Mouse (Mus musculus): ENCODE results near the gene Trim28.

The Trim28 gene

DNA sequence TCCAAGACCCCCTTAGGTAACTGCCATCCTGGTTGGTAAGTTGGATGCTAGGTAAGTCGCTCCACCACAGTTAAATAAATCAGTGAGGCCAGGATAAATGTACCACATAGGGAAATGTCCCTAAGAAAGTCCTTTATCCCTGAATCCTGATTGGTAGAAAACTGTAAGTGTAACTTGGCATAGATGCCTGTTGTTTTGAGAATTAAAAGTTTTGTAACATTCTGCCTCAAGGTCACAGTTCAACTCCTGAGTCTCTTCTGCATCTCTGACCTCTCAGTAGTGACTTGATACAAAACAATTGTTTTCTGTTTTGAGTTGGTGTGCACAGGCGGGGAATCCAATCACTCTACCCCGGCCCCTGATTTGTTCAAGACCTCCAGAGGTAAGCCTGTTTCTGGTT lies at the start of gene Trim28:
Trim28 (plus strand) TSS at position 264 of the 400 bp plus-strand sequence.
- DNase-seq: no peak

DNA sequence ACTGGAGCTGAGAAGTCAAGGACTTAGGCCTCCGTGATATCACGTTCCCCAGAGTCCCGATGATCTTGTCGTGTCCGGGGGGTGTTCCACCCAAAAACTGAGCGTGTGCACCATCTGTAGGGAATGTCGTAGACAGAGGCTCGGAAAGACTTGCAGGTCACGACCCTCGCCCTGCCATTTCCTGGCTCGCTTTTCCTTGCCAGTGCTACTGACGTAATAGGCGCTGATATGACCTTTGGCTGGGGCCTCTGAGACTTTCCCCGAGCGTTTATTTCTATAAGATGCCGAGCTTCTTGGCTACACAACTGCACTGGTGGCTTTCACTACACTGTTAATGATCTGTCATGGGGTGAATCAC lies 49.1 kb upstream of the Trim28 start:
- no peak for DNase-seq

DNA sequence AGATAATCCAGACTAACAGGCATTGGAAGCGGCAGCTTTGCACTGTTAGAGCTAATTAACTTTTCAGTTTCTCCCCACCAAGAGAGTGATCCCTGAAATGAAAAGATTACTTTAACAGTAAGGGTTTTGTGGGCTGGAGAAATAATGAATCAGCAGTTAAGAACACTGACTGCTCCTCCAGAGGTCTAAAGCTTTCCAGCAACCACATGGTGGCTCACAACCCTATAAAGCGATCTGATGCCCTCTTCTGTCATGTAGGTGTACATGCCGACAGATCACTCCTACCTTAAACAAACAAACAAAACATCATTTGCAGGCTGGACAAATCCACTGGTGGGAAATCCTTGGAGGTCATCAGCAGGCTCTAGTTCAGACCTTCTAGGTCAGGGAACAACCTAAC lies 44.0 kb upstream of the Trim28 start:
- no peak for DNase-seq

DNA sequence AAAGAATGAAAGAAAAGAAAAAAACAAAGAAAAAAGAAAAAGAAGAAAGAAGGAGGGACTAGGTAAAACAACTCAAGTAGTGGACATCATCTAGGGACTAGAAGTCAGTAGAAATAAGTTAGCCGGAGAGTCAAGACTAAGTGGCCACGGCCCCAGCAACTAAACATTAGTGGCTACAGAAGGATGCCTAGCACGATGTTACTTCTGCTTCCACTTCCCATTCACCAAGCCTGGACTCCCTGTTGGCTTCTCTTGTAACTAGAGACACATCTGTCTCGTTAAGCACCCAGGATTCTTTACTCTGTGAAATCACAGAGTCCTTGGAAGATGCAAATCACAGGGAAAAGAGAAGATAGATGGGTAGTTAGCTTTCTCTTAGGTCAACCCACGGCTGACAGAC lies 41.4 kb upstream of the Trim28 start:
- no peak for DNase-seq

DNA sequence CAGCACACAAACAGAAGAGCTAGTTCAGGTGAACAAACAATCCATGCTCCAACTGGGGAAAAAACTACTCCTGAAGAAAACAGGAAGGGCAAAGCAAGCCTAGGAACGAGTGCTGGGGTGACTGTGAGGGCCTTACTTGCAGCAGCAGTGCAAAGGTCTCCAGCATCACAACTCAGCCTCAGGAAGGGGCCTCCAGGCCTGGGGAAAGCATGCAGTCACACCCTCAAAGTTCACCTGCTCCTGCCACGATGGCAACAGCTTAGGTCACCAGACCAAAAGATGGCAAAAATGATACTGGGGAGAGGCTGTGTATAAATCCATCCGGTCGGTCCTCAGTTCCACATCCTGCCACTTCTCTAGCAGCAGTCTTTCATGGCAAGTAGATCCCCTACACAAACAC lies 40.0 kb upstream of the Trim28 start:
- DNase-seq: no peak

DNA sequence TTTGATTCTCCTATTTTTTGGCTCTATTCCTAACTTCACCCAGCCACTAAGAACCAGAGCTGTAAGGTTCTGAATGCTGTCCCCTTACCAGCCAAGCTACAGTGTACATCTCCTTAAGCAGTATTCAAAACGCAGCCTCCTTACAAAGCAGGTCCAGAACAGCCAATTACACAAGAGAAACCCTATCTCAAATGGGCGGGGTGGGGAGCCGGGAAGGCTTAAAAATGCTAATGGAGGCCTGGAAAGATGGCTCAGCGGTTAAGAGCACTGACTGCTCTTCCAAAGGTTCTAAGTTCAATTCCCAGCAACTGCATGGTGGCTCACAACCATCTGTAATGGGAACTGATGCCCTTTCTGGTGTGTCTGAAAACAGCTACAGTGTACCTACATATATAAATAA lies 39.2 kb upstream of the Trim28 start:
- no peak for DNase-seq

DNA sequence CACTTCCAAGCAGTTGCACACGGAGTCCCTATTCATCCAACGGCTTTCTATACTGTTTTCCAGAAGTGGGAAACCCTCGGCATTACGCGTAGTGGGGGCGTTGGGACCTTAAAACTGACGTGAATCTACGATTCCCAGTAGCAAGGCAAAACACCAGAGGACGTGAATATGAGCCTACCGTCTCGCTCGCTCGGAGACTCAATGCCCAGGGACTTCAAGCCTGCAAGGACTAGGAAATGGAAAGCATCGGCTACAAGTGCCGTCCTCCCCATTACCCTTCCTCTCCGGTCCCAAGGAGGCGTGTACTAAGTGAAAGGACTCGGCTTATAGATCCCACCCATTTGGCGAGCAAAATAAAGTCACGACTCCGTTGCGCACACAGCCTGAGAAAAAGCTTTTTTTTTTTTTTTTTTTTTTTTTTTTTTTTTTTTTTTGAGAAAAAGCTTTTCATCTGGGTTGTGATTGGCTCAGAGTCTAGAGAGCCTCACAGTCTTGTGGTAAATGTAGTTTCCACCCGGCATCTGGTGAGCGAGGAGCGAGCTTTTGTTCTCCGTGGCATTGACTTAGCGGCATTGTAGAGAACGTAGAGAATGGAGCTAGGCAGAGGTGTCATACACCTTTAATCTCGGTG lies 37.3 kb upstream of the Trim28 start:
- DNase-seq: peak; percentile 57 to 64

DNA sequence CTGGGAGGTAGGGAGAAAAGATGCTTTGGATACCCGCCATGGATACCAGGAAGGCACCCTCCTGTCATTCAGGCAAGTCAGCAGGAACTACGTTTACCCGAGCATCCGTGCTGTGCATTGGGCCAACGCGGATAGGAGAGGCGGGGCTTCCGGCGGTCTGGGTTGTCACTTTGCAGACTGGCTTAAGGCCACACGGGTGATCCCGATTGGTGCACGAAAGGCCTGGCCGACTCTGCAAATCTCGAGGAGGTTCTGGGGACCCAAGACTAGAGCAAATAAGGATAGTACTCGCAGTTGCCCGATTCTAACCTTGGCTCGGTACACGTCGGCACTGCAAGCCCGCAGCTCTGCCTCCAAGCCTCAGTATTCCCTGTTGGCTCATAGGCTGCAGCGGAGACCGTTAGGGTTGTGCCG lies 33.2 kb upstream of the Trim28 start, which contains the start of gene Zfp324:
Zfp324 (plus strand) TSS at position 161 of the 414 bp plus-strand sequence.
- peak; percentile 84 to 87 for DNase-seq

DNA sequence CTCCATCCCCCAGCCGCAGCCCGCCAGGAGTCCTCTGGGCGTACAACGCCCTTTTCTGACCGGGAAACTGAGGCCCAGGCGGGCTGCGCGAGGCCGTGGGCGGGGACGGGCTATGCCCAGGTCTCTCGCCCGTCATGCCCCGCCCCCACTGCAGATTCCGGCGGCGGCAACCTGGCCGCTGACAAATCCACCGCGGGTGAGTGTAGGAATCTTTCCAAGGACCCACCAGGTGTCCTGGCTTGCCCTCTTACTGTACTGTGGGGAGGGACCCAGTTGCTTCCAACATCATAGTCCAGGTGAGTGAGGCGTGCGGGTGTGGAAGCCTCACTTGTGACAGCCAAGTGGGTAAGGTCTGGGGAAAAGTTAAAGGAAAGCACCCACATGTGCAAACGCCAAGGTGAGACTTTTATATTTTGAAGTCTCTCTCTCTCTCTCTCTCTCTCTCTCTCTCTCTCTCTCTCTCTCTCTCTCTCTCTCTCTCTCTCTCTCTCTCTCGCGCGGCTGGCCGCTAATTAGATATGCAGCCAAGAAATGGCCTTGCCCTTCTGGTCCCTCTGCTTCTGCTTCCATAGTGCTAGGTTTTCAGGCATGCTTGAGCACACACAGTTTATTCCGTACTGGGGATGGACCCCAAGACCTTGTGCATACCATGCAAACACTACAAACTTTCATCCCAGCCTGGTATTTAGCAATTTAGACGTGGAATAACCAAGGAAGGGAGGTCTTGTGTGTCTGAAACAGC lies 32.6 kb upstream of the Trim28 start:
- peak; percentile 59 to 64 for DNase-seq

DNA sequence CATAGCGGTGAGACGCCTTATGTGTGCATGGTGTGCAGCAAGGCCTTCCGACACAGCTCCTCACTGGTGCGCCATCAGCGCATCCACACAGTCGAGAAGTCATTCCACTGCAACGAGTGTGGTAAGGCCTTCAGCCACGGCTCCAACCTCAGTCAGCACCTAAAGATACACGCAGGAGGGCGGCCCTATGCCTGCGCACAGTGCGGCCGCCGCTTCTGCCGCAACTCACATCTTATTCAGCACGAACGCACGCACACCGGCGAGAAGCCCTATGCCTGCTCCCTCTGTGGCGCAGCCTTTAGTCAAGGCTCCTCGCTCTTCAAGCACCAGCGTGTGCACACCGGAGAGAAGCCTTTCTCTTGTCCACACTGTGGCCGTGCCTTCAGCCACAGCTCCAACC lies 28.0 kb upstream of the Trim28 start:
- no peak for DNase-seq

DNA sequence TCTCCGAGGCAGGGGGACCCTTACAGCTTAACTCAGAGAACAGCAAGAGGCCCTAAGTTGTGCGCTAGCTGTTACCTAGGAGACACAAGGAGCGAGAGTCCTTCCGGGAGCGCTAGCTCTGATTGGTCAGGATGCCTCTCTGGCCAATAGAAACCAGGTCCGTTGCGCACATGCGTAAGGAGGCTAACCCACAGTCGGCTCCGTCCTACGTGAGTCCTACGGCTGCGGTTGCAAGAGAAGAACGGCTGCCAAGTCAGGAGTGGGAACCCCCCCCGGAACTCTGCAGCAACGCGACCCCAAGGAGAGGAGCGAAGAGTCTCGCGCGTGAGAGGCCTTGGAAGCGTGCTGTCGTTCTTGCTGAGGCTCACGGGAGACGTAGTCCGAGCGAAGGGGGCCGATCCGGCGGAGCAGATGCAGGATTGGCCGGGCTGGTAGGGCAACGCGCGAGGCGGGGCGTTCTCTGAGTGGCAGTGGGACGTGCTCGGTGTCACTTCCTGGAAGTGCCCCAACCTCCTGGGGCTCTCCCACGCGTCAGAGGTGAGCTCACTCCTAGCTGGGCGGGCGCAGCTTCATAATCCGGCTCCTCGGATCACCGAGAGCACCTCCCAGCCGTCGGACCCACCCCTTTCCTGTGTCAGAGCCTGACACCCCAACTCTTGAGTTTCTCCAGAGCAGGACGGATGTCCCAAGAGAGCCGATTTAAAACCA lies 21.1 kb upstream of the Trim28 start, which contains the start of gene Zfp446:
Zfp446 (plus strand) TSS at position 167 of the 708 bp plus-strand sequence.
- DNase-seq: peak; percentile 96 to 97

DNA sequence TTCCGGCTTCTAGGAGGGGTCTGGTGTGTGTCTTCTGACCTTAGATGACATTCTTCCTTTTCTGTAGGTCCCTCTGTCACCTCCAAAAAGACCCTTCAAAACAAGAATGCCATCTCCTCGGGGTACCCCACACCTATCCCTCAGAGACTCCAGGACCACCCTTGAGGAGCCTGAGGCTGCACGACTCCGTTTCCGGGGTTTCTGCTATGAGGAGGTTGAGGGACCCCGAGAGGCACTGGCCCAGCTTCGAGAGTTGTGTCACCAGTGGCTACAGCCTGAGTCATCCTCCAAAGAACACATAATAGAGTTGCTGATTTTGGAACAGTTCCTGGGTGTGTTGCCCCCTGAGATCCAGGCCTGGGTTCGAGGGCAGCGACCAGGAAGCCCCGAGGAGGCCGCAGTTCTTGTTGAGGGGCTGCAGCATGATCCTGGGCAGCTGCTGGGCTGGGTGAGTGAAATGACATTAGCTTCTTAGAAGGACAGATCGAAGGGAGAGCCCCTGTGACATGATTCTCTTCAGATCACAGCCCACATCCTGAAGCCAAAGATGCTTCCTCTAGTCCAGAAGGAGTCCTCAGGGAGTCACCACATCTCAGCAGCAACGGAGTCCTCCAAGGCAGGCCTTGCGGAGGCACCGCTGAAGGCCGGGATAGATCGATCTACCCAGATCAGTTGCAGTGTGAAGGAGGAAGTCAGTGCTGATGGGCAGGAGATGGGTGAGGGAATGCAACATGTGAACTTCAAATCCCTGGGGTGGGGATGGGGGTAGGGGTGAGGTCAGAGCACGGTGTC lies 19.8 kb upstream of the Trim28 start:
- no peak for DNase-seq

DNA sequence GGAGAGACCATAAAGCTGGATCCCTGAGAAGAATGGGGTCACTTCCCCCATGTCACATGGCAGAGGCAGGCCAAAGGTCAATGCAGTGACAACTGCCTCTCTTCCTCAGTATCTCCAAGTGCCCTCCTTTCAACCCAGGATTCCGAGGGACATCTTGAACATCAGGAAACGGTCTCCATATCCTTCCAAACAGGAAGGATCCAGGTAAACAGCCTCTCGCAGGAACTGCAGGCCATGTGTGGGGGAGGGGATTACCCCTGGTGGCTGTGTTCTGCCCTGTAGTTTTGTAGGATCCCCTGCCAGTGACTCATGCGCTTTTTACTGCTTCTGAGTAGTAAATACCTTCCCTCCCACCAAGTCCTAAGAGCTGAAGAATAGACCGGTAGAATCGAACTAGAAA lies 19.1 kb upstream of the Trim28 start:
- DNase-seq: no peak

DNA sequence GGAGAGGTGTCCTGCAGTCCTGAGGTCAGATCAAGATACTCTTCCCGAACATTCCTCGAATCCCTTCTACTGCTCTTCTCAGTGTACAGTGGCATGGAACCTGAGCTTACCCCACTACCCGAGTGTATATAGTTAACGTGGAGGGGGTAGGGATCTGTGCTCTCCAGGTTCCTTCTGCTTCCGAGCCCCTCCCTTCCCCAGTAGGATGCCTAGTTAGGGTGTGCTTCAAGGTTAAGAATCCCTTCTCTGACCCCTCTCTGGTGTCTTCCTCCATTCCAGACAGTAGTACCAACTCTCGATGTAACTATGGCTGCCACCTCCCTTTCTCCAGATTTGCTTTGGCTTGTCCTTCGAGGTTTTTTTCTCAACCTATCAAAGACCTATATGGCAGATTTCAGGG lies 18.6 kb upstream of the Trim28 start:
- no peak for DNase-seq

DNA sequence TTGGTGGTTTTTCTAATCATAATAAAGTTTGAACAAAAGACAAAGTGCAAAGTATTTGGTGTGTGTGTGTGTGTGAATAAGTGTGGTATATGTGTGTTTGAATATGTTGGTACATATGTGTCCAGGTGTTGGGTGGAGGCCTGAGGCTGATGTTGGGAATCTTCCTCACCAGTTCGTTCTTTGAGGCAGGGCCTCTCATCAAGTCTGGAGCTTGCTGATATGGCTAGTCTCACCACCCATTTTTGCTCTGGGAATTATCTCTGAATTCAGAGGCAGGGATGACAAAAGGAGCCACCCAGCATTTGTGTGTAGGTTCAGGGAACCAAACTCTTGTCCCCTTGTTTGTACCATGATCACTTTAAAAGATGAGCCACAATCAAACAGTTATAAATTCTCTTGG lies 13.2 kb upstream of the Trim28 start:
- no peak for DNase-seq

DNA sequence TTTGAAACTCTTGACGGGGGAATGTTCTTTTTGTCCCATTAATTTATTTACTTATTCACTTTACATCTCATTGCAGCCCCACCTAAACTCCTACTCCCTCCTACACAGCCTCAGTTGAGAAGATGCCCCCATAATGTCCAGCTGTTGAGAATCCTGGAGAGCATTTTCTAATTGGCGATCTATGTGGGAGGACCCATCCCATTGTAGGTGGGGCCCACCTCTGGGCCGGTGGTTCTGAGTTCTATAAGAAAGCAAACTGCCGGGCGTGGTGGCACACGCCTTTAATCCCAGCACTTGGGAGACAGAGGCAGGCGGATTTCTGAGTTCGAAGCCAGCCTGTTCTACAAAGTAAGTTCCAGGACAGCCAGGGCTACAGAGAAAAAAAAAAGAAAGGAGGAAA lies 12.0 kb upstream of the Trim28 start:
- no peak for DNase-seq

DNA sequence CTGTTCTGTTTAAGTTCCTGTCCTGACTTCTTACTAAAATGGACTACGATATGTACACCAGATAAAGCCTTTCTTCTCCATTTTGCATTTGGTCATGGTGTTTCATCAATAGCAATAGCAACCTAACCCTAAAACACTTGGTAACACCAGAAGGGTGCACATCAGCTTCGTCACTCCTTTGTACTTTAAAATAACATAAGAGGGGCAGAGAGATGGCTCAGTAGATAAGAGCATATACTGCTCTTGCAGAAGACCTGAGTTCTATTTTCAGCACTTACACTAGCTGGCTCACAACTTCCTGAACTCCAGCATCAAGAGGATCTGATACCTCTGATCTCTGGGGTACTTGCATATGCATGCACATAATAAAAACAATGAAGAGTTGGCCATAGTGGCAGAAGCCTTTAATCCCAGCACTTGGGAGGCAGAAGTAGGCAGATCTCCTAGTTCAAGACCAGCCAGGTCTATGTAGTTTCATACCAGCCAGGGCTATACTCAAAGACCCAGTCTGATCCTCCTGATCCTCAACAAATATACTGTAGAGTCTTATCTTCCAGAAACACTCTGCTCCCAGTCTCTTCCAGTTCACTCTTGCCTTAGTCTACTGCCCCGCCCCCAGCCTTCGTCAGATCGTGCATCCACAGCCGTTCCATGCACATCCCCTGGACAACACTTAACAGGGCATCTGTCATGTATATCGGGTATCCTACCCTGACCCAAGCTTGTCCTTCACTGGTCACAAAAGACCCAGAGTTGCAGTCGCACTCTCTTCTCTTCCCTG lies 11.3 kb upstream of the Trim28 start:
- no peak for DNase-seq

DNA sequence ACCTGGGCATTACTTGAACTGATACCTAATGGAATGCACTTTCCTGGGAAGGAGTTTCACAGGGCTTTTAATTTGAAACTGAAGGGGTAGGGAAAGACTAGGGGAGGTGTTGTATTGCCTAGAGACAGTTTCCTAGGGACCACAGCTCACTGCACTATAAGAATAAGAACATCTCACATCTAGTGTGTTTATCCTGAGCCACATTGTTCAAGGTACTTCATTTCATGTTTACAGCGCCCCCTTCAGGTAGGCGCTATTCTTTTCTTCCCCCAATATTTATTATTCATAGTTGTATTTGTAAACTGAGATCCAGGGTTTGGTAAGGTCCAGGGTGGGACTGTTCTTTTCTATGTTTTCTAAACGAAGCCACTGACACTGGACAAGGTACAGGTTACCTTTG lies 6.7 kb upstream of the Trim28 start:
- peak; percentile 73 to 74 for DNase-seq

DNA sequence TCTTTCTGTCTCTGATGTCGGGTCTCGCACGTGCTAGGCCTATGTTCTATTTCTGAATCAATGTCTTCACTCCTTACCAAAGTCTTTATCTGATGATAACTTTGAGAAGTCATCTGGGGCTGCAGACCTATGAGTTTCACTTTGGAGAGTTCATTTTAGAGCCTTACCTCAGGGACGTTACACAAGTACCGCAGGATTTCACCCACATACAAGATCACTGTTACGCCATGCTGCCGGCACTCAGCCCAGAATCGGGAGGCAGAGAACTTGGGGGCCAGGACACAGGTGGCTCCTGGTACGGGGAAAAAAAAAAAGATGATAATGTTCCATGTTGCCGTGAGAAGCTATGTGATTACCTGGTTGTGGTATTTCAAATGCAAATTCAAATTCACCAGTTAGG lies 5.8 kb upstream of the Trim28 start:
- no peak for DNase-seq

DNA sequence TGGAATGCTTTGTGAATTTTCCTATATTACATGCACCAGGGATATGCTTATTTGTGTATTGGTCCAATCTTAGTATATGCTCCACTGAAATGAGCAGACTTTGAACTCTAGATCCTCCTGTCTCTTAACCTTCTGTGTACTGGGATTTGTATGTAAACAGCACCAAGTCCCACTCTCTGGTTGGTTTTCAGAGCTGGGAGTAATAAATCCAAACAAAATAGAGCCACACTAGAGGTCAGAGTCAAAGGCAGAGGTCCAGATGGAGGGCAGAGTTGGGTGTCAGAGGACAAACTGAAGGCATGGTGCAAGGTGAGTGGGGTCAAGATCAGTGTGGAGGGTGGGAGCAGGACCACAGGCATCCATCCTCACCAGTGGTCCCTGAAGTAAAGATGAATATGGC lies 3.1 kb upstream of the Trim28 start:
- DNase-seq: no peak

DNA sequence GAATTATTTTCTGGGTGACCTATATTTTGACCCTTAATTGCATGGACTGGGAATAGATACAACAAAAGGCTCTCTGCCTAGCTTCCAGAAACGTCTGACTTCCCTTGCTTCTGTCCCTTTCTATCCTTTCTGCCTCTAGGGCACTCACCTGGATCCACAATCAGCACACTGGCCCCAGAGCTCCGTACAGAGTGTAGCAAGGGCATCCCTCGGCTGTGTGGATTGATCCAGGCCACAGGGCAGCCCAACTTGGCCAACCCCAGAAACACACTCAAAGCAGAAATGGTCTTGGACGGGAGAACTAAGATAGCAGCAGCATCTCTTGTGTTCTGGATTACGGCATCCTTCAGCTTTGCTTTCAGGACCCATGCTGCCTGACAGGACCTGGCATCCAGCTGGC lies 1.7 kb upstream of the Trim28 start:
- no peak for DNase-seq

DNA sequence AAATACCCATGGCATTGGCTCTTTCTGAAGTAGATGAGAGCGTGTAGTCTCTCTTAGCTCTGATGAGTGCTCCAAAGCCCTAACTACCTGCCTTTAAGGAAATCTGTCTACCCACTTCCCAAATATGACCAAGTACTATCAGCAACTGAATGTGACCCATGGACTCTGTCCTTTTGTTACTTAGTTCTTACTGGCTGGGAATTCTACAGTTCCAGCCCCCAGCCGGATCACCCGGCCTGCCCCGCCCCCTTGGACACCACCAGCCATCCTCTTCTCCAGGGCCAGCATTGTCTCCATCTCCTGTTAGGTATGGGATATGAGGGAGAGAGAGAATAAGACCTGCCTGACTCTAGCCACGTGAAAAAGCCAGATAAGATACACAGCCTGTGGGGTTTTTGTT lies 861 bp upstream of the Trim28 start, which contains the start of gene Slc27a5:
Slc27a5 (minus strand) TSS at position 140 of the 400 bp plus-strand sequence.
- DNase-seq: no peak
